Mouse (Mus musculus) left cerebral cortex, adult 11 months (tissue): ENCODE data around the gene Krt34.

Experiments used
- DNase-seq: peaks from one replicate; pipeline ENCODE4 v3.0.0; 2022; ENCODE audit warnings: low spot score

The Krt34 gene

GRCm38 (mm10) chr11:99999091-99999490, 42.3 kb downstream of the Krt34 start:
- no peak for DNase-seq

- DNase-seq = no peak
These were observed 47.0 kb downstream of the Krt34 start for GRCm38 (mm10) chr11:99994384-99994661.

GRCm38 (mm10) chr11:99993620-99994383, 47.6 kb downstream of the Krt34 start, which contains the start of gene Krtap17-1:
Krtap17-1 (minus strand) TSS chr11:99993994.
- DNase-seq = no peak

- DNase-seq = no peak
These were observed 50.8 kb downstream of the Krt34 start for GRCm38 (mm10) chr11:99990571-99990970.

GRCm38 (mm10) chr11:99989881-99990405, 51.4 kb downstream of the Krt34 start:
- no peak for DNase-seq

- DNase-seq = no peak
These were observed 52.8 kb downstream of the Krt34 start for GRCm38 (mm10) chr11:99988530-99988929.
